Mouse (Mus musculus) limb, embryonic 15.5 days (tissue): ENCODE measurements around the gene Hspb7. TPM values are rescaled to one million over a fixed set of nuclear protein-coding genes. Genes with fewer than 3 reads are reported as not detected.

ENCODE experiments used
- ATAC-seq: fragments of 200-750 bp; cut with Nextera tagmentation; 2 replicates; pipeline ENCODE4 v1.8.0; 2017; ENCODE audit warnings: low read depth, moderate TSS enrichment; ENCODE audit not compliant: insufficient number of reproducible peaks, low FRiP score, low TSS enrichment
- H3K27ac ChIP-seq: fragments of 300-500 bp; sonication (generic); 2 replicates; pipeline ENCODE4 v1.5.1; 2015; ENCODE audit warnings: moderate library complexity, mild to moderate bottlenecking, inconsistent platforms
- H3K27me3 ChIP-seq: fragments of 300-500 bp; sonication (generic); 2 replicates; pipeline ENCODE4 v1.6.1; 2015; ENCODE audit warnings: inconsistent platforms
- H3K36me3 ChIP-seq: fragments of 300-500 bp; sonication (generic); 2 replicates; pipeline ENCODE4 v1.6.1; 2015; ENCODE audit warnings: inconsistent platforms
- H3K4me1 ChIP-seq: fragments of 300-500 bp; sonication (generic); 2 replicates; pipeline ENCODE4 v1.6.1; 2015; ENCODE audit warnings: inconsistent platforms
- H3K4me2 ChIP-seq: fragments of 300-500 bp; sonication (generic); 2 replicates; pipeline ENCODE4 v1.6.1; 2015; ENCODE audit warnings: mild to moderate bottlenecking, inconsistent platforms
- H3K4me3 ChIP-seq: fragments of 300-500 bp; sonication (generic); 2 replicates; pipeline ENCODE4 v1.5.1; 2015; ENCODE audit warnings: mild to moderate bottlenecking, inconsistent platforms
- H3K9ac ChIP-seq: fragments of 300-500 bp; sonication (generic); 2 replicates; pipeline ENCODE4 v1.6.1; 2015; ENCODE audit warnings: inconsistent platforms
- H3K9me3 ChIP-seq: fragments of 300-500 bp; sonication (generic); 2 replicates; pipeline ENCODE4 v1.6.1; 2016; ENCODE audit warnings: inconsistent platforms
- WGBS: fragments of 180-500 bp; shearing (Covaris S2); methylation state at CpG from one replicate; pipeline ENCODE4 v1.1.7; 2015; 5-methylcytosine and 5-hydroxymethylcytosine counted together
- polyA plus RNA-seq: library from polyadenylated mRNA; unstranded; fragments of >200 nt; fragmentation: Nextera tagmentation; extraction: Ambion mirVana; gene quantifications from 2 replicates; pipeline ENCODE4 v1.2.1, GENCODE M21; 2015

Gene Hspb7
- polyA plus RNA-seq, 1 experiment from 2014 or later: 1.7 TPM

DNA sequence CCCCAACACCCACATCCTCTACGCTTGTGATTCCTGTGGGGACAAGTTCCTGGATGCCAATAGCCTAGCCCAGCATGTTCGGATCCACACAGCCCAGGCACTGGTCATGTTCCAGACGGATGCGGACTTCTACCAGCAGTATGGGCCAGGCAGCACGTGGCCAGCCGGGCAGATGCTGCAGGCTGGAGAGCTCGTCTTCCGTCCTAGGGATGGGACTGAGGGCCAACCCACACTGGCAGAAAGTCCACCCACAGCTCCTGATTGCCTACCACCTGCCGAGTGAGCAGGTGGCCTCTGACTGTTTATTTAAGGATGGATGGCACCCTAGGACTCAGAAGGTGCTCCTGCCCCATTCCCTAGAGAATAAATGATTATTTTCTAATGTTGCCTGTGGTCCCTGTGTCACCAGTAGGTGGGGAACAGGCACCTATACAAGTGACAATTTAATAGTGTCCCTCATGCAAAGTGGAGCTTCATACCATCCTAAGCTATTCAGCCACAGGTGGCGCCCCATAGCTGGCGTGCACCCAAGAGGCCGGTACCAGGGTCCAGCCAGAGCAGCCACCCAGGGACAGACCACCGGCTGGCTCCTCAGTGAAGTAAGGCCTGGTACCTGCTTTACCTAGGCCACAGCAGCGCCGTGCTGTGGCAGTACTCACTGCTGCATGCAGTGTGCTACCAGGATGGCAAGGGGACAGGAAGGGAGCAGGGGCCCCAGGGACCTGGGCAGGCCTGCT, 46.4 kb downstream of the Hspb7 start:
- Histone ChIP-seq H3K4me1 (no peaks in the 10 kb centered on the region; the same call in 1 of the 2 replicates), H3K4me2 (no peak overlapping the region), H3K27me3 (no peaks in the 10 kb centered on the region), H3K9ac (no peak overlapping the region), H3K36me3 (peaks cover 97% of the 10 kb centered on the region), H3K9me3 (no peaks in the 10 kb centered on the region), H3K4me3 (no peak overlapping the region), H3K27ac (no peak overlapping the region)
- ATAC-seq: no peak
- WGBS: 85% methylated on average over 15 of the region's 15 CpGs

DNA sequence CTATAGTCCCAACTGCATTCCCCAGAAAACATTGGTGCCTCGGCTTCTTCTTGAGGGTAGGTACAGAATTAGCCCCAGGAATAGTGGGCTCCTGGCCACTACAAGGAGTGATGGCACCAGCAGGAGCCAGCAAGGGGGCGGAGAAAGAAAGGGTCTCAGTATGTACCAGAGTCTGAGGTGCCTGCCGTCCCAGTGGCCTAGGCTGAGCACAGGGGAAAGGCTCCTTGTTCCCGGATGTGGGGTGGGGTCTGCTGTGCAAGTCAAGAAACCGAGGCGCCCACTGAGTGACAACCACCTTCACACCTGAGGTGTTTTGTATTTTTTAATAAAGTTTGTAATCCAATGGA, 47.0 kb downstream of the Hspb7 start:
- 78% methylated on average over 6 of the region's 6 CpGs for WGBS
- no peaks in the 10 kb centered on the region for H3K9me3 ChIP-seq
- no peak overlapping the region for H3K9ac ChIP-seq
- H3K4me1 ChIP-seq: no peaks in the 10 kb centered on the region; the same call in 1 of the 2 replicates
- H3K27ac ChIP-seq: no peak overlapping the region
- H3K4me2 ChIP-seq: no peak overlapping the region
- peaks cover 97% of the 10 kb centered on the region for H3K36me3 ChIP-seq
- H3K4me3 ChIP-seq: no peak overlapping the region
- ATAC-seq: no peak
- no peaks in the 10 kb centered on the region for H3K27me3 ChIP-seq

GRCm38 (mm10) chr4:141468576-141468975, 48.0 kb downstream of the Hspb7 start:
- 55% methylated on average over 10 of the region's 10 CpGs for WGBS
- no peak overlapping the region; the same call in 1 of the 2 replicates for H3K27ac ChIP-seq
- peaks cover 97% of the 10 kb centered on the region for H3K36me3 ChIP-seq
- no peaks in the 10 kb centered on the region; the same call in 1 of the 2 replicates for H3K4me1 ChIP-seq
- no peaks in the 10 kb centered on the region for H3K9me3 ChIP-seq
- no peak overlapping the region for H3K4me2 ChIP-seq
- no peaks in the 10 kb centered on the region for H3K27me3 ChIP-seq
- ATAC-seq: no peak
- no peak overlapping the region for H3K9ac ChIP-seq
- no peak overlapping the region for H3K4me3 ChIP-seq

DNA sequence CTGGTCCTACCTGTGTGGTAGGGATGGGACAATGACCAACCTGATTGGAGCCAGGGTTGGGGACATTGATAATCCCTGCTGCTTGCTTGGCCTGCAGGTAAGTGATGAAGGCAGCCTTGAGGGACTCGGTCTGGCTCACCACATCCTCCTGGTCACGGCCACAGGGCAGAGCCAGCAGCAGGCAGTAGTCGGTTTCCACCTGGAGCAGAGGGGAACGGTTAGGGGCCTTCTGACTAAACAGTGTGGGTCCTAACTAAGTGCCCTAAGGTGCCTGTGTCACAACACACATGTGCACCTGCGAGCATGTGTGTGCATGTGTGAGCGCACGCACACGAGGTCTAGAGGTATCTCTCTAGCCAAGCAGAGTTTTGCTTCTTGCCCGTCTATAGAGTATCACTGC, 48.8 kb downstream of the Hspb7 start:
- H3K4me1 ChIP-seq: no peaks in the 10 kb centered on the region; the same call in 1 of the 2 replicates
- WGBS: 82% methylated on average over 9 of the region's 9 CpGs
- ATAC-seq: no peak
- no peak overlapping the region for H3K4me3 ChIP-seq
- H3K36me3 ChIP-seq: peaks cover 97% of the 10 kb centered on the region
- no peak overlapping the region for H3K4me2 ChIP-seq
- no peak overlapping the region for H3K9ac ChIP-seq
- no peak overlapping the region for H3K27ac ChIP-seq
- no peaks in the 10 kb centered on the region for H3K27me3 ChIP-seq
- no peaks in the 10 kb centered on the region for H3K9me3 ChIP-seq

DNA sequence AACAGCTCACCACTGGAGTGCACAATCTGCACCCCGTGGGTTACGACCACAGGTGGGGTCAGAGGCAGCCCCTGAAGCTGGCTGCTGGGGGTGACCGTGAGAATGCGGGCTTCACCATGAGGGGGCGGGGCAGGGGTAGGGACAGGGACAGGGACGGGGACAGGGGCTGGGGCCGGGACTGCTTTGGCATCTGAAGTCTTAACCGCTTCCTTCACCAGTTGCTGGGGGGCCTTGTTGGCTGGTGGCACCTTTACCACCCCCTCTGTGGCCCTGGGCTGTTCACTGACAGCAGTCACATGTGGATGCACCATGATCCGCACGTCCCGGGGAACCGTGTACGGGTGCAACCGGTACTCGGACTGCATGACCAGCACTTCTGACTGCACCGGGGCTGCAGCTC, 50.9 kb downstream of the Hspb7 start:
- no peaks in the 10 kb centered on the region; the same call in 1 of the 2 replicates for H3K4me1 ChIP-seq
- H3K27me3 ChIP-seq: no peaks in the 10 kb centered on the region
- WGBS: 96% methylated on average over 16 of the region's 16 CpGs
- no peak overlapping the region for H3K27ac ChIP-seq
- no peak overlapping the region for H3K4me2 ChIP-seq
- peaks cover 97% of the 10 kb centered on the region for H3K36me3 ChIP-seq
- no peak overlapping the region for H3K4me3 ChIP-seq
- no peak for ATAC-seq
- H3K9ac ChIP-seq: no peak overlapping the region
- H3K9me3 ChIP-seq: no peaks in the 10 kb centered on the region

DNA sequence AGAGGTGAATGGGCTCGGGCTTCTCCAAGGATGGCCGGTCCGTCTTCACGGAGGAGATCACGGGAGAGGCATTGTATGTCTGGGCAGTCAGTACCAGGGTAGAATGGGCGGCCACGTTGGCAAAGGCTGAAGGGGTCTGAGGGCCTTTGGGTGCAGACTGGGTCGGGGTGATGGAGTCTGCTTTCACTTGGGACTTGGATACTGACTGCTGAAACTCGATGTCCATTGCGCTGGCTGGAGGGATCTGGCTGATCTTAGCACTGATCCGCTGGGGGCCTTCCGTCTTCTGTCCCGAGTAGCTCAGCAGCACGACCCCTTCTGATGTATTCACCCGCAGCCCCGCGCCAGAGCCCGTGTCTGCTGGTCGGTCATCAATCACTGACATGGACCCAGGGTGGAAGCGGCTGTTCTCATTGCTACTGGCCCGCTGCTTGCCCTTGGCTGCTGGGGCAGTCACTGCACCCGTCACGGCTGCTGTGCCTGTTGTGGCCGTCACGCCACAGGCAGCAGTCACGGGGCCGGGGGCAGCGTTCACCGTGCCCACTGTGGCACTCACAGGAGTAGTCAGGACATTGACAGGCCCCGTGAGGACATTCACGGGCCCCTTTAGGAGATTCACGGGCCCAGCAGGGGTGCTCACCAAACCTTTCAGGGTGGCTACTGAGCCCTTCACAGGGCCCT, 52.2 kb downstream of the Hspb7 start:
- Histone ChIP-seq H3K9ac (no peak overlapping the region), H3K4me1 (no peaks in the 10 kb centered on the region), H3K36me3 (peaks cover 97% of the 10 kb centered on the region), H3K27me3 (no peaks in the 10 kb centered on the region), H3K4me3 (no peak overlapping the region), H3K4me2 (no peak overlapping the region), H3K27ac (no peak overlapping the region), H3K9me3 (no peaks in the 10 kb centered on the region)
- no peak for ATAC-seq
- 86% methylated on average over 32 of the region's 32 CpGs for WGBS

DNA sequence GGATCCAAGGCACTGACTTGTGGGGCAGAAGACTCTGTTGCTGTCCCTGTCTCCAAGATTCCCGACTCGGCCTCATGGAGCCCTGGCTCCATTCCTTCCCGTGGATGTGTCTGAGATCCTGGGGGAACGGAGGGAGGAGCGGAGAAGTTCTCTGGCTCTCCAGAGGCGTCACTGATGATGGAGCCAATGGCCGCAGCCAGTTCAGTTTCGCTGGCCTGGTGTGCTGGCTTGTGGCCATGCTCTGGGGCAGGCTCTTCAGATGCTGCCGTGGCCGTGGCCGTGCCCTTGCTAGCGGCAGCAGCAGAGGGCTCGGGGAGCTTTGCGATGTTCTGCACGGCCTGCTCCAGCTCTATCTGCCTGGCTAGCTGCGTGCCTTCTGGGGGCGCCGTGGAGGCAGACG, 53.9 kb downstream of the Hspb7 start:
- Histone ChIP-seq H3K36me3 (peaks cover 100% of the 10 kb centered on the region), H3K9ac (no peak overlapping the region), H3K9me3 (no peaks in the 10 kb centered on the region), H3K27ac (no peak overlapping the region), H3K4me3 (no peak overlapping the region), H3K27me3 (no peaks in the 10 kb centered on the region), H3K4me2 (no peak overlapping the region), H3K4me1 (peaks cover 4% of the 10 kb centered on the region; the same call in 1 of the 2 replicates)
- ATAC-seq: no peak
- 89% methylated on average over 19 of the region's 19 CpGs for WGBS

Other genes with a start within 250 kb of the Hspb7 start
- gene Rsg1, start 206.8 kb upstream of the Hspb7 start, polyA plus RNA-seq: 6.0 and 6.4 TPM in 2 replicates
- 16.3 and 19.7 TPM in 2 replicates for gene Arhgef19, start 181.3 kb upstream of the Hspb7 start, polyA plus RNA-seq
- 6.2 and 6.5 TPM in 2 replicates for gene Epha2, start 119.5 kb upstream of the Hspb7 start, polyA plus RNA-seq
- gene Fam131c, start 52.6 kb upstream of the Hspb7 start, polyA plus RNA-seq: 1.6 and 1.9 TPM in 2 replicates
- 0.33 and 1.2 TPM in 2 replicates for gene Clcnka, start 22.1 kb upstream of the Hspb7 start, polyA plus RNA-seq
- not detected in 2 replicates for gene Clcnkb, start 4.8 kb upstream of the Hspb7 start, polyA plus RNA-seq
- not detected in 2 replicates for gene Srarp, start 15.3 kb downstream of the Hspb7 start, polyA plus RNA-seq
- gene Zbtb17, start 23.9 kb downstream of the Hspb7 start, polyA plus RNA-seq: 31.2 and 33.2 TPM in 2 replicates
- gene Spen, start 117.8 kb downstream of the Hspb7 start, polyA plus RNA-seq: 7.2 and 9.0 TPM in 2 replicates
- 27.1 and 29.3 TPM in 2 replicates for gene Fblim1, start 185.3 kb downstream of the Hspb7 start, polyA plus RNA-seq
- 0.20 and 0.29 TPM in 2 replicates for gene Tmem82, start 197.9 kb downstream of the Hspb7 start, polyA plus RNA-seq
- 0.14 and 0.52 TPM in 2 replicates for gene Slc25a34, start 203.0 kb downstream of the Hspb7 start, polyA plus RNA-seq
- gene Plekhm2, start 244.1 kb downstream of the Hspb7 start, polyA plus RNA-seq: 5.8 and 6.5 TPM in 2 replicates